Mouse (Mus musculus) cerebral cortex, adult 2 months (tissue): ENCODE results near the gene Erbb4.

Source experiments
- WGBS: fragments of 180-500 bp; shearing (Covaris S2); methylation state at CpG from one replicate; pipeline ENCODE4 v1.1.7; 2018; 5-methylcytosine and 5-hydroxymethylcytosine counted together

The Erbb4 gene

DNA sequence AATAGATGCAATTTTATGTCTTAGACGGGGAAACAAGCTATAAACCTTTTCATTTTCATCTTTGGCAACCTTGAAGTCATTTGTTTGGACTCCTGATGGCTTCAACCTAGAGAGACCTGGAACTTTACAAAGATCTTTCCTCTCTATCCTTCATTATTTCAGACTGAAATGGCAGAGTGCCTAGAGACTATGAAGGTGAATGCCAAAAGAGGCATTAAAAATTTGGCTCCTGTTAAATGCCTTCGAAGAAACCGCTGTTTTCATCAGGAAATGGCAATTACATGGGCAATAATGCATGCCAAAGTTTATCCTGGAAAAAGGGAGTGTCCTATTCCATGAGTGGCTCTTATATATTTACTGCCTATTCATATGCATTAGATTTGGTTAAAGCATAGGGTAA lies 273.2 kb downstream of the Erbb4 start:
- WGBS = 57% methylated on average over 3 of the region's 3 CpGs

DNA sequence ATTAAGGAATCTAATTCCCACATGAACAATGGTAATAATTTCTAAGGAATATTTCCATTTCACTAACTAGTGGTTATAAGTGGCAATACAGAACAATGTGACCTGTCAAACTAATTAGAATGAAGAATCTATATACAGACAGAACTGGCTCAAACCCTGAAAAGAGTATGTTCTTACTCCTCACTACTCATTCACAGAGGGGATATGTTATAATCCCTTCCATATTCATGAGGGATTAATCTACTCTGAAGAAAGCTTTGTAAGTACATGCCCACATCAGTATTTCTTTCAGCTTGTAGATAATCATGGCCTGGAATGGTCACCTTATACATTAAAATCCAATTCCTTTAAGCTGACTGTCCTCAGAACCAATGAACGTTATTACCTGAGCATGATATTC lies 276.3 kb downstream of the Erbb4 start:
- 59% methylated on average over 1 of the region's 1 CpGs for WGBS

DNA sequence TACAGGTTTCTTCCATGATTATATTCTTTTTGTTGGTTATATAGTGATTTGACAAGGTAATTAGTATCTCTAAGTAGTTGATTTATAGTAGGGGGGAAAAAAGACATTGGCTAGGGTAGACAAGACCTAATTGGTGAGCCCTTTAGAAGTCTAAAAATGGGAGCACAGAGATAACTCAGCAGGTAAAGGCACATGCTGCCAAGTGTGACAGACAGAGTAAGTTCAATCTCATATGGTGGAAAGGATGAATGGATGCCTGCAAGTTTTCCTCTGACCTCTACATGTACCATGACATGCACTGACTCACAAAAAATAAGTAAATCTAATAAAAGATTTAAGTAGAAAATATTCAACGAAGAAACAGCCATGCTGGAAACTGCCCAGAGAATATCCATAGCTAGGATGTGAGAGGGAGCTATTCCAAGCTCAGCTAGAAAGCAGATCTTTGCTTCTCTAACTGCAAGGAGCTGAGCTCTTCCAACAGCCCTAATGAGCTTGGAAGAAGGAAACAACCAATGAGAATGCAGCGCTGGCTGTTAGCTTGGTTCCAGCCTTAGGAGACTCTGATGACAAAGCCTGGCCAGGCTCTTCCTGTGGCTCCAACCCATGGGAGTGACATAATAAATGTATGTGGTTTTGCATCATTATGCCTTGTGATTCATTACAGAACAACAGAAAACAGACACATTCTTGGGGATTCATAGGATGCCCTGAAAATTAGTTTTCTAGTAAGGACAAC lies 277.2 kb downstream of the Erbb4 start:
- 47% methylated on average over 2 of the region's 2 CpGs for WGBS

DNA sequence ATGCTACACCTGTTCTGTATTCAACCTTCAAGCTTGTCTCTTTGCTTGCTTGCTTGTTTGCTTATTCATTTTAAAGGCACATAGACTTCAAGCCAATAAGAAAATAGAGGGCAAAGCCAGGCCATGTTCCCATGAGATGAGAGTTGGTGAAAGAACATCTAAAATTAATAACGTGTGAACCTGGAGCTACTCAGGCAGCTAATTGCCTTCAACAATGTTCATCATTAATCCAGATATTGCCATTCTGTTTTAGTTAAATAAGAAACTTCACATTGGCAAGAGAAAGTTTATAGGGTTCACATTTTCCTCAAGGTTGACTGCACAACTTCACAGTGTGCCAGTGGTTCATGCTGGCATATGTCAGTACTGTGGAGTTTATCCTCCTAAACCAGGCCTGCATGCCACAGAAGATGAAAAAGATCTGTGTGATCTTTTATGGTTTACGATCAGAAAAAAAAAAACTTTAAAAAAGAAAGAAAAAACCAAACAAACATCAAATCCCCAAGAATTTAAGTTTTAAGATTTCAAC lies 284.7 kb downstream of the Erbb4 start:
- WGBS = 65% methylated on average over 2 of the region's 2 CpGs

DNA sequence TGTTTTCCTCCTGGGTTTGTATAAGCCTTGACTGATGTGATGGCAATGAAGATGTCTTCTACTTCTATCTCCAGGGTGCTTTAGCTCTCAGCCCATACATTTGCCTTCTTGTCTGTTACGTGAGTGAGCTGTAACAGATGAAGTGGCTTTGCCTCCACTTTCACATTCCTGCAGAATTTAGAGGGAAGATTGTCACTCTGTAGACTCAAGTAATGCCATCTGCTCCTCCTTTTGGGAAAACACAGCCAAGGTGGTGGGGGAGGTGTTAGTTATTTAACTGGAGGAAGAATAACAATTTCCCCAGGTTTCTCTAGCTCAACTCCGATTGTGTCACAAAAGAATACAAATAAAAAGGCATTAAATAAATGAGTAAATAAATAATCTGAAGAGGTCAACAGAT lies 301.1 kb downstream of the Erbb4 start:
- 43% methylated on average over 2 of the region's 2 CpGs for WGBS

DNA sequence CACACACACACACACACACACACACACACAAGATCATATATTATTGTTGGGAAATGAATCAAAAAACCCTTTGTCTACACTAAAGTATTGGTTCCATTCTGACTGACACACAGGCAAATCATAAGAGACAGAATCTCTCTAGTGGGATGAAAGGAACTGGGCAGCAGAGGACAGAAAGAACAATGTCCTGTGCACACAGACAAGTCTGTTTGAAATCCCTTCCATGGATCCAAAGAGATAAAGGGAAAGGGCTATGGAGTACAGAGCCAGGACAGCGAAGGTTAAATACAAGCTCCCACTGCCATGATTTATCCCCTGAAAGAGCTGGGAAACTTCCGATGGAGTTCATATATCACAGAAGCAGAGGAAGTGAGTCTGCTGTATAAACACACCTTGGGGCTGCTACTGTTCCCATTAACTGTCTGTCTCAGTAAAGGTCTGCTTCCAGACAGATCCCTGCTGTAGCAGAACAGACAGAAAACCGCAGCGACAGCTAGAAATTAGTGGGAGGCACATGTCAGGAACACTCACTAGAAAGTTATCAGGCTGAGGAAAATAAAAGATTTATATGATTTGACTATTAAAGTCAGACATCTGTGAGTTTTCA lies 320.3 kb downstream of the Erbb4 start:
- WGBS = 66% methylated on average over 4 of the region's 4 CpGs

DNA sequence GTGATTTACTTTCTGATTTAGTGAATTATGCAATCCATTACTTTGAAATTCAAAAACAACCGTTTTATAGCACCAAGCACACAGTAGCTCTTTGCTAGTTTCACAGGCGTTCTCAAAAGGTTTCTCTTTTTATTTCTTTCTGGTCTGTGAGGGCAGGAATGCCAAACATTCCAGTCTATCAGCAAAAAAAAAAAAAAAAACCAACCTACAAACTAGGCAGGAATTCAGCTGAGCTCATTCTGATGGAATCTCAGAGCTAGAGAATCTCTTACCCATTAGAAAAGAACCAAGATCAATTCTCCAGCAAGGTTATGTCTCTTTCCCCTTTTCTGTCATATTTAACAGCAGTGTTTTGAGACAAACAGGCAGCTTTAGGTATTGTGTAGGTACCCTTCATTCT lies 327.2 kb downstream of the Erbb4 start:
- WGBS = 35% methylated on average over 2 of the region's 2 CpGs

DNA sequence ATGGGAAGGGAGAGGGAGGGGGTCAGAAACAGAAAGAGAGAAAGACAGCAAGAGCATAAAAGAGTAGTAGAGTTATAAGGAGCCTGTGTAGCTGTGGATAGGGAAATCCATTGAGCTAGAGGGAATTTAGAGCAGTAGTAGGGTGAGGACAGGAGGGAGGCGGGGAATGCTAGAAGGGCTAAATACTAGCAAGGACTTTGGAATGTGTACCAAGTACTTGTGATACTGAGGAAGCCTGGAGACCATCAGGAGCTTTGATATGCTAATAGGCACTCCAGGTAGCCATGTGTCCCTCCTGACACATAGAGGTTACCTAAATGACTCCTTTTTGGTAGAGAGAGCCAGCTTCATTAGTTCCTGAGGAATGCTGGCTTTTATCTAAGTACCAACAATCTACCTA lies 327.8 kb downstream of the Erbb4 start:
- WGBS = 97% methylated on average over 1 of the region's 1 CpGs

DNA sequence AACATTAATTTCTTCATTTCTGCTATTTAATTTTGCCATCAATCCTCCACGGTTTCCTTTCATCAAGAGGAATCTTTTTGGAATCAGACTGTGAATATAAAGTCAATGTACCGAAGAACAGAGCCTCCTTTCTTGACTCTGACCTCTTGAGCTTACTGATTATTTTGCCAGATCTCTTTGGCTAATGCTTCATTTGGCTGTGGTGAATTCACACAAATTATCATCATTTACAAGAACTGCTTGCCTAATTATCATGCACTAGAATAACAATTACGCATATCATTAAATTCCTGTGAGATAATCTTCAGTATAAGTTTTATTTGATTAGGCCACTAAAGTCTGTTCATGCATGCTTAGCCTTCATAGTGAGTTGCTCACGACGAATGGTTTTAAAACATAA lies 345.4 kb downstream of the Erbb4 start:
- WGBS = 69% methylated on average over 5 of the region's 5 CpGs

DNA sequence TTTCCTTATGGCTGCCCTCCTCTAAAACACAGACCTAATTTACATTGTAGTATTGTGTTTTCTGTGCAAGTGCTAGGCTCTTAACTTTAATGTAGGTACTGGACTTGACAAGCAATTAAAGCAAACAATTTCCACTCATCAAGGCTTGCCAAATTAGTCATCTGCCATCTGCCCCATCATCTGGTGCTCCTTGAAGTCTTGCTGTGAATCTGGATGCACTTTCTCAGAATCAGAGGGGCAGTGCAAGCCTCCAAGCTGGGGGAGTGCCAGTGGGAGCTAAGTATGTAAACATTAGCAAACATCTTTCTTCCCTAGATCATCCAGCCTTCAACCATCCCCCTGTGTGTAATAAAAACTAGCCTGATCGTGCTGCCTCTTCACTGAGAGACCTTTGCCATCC lies 358.9 kb downstream of the Erbb4 start:
- WGBS = 32% methylated on average over 1 of the region's 1 CpGs

DNA sequence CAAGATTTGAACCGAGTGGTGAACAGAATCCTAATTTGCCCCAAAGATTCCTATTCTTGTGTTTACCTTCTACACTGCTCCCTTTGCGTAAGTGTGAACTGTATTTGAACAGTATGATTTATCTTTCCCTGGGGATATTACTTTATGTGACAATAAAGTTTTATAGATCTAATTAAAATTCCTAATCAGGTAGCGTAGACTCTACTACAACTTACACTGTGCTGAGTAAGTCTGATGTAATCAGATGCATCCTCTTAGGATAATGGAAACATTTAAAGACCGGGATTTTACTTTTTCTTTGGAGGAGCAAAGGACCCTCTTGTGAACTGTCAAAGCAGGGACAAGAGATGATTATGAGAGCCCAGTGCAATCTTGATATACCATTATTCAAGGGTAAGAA lies 433.2 kb downstream of the Erbb4 start:
- WGBS = 89% methylated on average over 4 of the region's 4 CpGs

DNA sequence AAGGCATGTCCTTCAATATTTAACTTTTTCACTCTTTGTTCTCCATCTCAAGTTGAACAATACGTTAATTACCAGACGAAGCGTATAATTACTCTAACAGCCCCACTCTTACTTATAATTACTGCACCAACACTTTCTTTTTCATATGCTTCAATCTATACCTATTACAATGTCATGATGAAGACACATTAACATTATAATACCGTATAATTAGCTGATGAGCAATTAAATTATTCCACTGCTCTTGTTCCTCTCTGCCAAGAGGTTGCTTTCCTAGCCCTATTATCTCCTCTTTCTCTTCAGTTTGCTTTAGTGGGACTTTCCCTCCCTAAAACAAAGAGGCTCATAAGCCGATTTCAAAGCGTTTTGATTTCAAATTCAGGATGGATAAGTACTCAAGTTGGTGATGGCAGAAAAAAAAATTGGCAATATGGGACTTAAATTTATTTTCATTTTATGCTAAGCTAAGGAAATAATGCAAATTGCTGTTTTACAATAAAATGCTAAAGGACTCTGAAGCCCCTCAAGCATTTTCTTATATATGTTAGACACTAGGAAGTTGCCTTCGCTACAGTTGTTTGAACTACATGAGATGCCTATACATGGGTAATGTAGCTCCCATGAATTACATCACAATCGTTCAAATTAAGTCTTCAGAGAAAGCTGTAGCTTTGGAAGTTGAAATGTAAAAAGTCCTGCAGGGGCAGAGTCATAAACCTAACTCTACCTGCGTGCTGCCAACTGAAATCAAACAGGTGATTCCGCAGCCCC lies 440.8 kb downstream of the Erbb4 start:
- 60% methylated on average over 10 of the region's 10 CpGs for WGBS

DNA sequence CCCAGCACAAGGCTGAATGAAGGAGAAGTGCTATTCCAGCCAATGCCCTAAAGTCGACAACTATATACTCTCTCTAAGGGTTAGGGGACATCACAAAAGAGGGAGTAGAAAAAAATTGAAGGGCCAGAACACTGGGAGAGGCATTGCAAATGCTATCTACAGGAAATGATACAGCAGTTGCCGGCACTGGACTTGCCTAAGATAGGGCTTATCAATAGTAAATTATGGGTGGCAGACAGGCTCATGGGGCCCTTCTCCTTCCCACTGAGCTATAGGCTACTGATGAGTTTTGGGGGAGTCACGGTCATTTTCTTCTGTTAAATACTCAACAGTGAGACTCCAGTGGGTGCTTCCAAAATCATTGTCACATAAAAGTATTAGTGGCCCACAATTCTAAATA lies 517.4 kb downstream of the Erbb4 start:
- WGBS = 93% methylated on average over 3 of the region's 3 CpGs

DNA sequence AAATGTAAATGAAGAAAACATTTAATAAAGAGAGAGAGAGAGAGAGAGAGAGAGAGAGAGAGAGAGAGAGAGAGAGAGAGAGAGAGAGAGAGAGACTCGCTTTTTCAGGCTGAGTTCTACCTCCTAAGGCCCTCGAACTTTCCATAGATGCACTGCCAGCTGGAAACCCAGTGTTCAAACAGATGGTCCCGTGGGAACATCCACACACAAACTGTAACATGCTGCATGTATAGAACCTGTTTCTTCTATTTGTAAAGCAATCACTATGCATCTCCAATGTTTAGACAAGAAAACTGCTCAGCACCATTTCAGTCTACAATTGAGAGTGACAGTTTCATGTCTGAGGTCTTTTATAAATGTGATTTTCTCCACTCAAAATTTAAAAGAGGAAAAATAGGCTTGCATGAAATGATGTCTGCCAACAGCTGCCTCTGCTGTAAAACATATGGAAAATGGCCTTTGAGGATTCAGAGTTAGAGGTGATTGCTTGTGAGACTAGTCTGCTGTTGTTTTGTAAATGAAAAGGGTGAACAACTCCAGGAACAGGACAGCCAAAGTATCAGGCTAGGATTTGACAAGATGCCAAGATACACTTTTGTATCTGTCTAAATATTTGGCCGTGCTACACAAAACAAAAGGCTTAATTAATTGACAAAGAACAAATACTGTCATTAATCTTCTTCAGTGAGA lies 533.9 kb downstream of the Erbb4 start:
- 40% methylated on average over 4 of the region's 4 CpGs for WGBS

DNA sequence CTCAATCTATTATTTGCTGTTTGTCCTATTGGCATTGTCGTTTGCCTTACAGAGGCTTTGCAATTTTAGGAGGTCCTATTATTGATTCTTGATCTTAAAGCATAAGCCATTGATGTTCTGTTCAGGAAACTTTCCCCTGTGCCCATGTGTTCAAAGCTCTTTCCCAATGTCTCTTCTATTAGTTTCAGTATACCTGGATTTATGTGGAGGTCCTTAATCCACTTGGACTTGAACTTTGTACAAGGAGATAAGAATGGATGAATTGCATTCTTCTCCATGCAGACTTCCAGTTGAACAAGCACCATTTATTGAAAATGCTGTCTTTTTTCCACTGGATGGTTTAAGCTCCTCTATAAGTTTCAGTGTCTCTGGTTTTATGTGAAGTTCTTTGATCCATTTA lies 536.9 kb downstream of the Erbb4 start:
- WGBS = 83% methylated on average over 1 of the region's 1 CpGs

DNA sequence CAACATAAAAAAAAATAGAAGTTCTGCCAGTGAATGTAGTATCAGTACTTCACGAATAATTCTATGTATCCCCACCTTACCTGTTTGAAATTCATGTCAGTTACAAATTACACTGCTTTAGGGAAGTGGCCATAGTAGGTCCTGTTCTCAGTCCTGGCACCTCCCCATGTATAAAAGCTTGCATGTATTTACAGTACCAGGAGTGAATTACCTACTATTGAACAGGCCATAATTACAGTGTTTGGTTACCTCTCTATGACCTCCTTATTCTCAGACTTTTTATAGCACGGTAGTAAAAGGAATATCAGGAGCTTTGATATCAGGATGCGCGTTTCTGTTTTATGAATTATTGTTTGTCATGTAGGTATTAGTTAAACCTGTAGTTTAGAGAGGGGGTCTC lies 564.9 kb downstream of the Erbb4 start:
- 87% methylated on average over 4 of the region's 4 CpGs for WGBS

DNA sequence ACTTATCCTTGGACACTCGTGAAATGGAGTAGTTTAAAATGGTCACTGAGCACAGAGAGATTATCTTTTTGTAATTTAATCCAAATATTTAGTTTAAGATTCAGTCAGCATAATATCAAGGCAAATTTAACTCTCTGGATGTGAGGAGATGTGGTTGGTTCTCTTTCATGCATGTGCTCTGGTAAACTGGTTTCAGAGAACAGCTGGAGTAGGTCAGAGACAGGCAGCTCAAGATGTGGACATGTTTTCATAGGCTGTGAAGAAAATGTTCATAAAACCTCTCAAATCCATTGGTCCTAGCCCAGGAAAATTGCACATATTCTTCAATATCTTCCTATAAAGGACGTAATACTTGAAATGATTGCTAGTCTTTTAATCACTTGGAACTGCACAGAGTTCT lies 590.0 kb downstream of the Erbb4 start:
- WGBS = 69% methylated on average over 2 of the region's 2 CpGs

DNA sequence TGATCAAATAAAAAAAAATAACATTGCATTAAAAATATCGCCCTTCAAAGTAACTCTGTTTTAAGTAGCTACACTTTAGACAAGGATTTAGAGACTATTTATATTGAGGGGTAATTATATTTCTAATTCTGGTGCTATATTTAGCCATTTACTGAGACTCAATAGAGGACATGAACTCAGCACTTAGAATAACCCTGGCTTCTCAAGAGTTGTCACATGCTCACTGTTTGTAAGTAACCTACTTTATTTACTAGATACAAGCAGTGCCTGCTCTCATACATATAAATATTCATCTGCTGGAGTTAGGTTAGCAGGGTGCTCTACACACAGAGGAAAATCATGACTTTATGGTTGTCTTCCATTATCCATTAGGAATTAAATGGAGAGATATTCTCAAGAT lies 604.0 kb downstream of the Erbb4 start:
- WGBS = 89% methylated on average over 1 of the region's 1 CpGs

DNA sequence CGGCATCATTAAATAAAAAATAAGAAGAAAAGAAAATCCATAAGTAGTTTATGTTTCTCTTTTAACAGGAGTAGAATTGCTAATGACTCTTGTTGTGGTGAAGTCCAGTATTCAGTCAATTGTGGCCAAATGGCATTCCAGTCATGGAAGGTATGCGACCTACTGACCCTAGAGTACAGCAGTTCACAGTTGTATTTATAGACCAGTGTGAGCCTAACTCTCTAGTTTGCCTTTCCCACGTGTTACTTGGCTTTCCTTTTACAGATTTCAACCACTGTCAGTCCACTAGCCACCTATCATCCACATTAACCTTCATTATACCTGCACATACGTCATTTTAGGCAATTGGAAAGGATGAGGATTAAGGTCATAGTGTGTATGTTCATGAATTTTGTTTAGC lies 606.3 kb downstream of the Erbb4 start:
- 74% methylated on average over 4 of the region's 4 CpGs for WGBS

DNA sequence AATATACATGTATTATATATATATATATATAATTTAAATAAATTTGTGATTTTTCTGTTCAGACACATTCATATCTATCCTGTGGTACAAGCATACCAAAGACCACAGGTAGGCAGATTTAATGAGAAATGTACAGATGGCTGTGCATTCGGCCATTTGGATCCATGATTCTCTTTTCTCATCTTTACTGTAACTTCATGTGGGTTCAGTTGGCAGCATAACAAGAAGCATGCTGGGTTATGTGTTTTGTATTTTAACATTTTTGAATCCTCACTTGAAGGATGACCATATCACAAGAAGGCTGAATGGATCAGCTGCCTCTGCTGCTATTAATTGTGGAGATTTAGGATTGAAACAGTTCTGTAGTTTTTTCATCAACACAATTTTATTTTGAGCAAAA lies 656.6 kb downstream of the Erbb4 start:
- 80% methylated on average over 1 of the region's 1 CpGs for WGBS

DNA sequence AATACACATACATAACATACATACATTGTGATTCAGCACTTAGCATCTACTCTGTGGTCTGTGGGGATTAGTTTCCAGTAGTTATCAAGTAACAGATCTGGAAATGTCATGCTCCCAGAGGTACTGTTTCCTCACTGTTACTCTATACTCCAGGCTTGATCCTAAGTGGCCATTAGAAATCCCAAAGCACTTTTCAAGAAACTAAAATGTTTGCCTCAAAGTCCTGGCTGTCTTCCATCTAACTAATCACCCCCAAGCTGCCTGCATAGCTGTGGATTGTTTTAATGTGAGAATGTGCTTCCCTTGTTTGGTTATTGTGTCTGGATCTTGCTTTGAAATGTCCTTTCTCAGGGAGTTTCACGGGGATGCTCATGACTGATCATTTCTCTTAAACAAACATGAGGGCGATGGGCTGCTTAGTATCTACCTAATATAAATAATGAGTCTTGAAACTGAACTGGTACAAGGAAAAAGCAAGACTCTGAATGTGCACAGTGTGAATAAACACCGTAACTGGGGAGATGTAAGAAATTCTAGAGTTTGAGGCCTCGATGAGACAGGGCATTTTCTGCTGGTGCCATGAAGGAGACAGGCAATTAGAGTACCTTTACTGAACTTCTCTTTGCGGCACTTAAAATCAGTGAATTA lies 683.4 kb downstream of the Erbb4 start:
- 66% methylated on average over 5 of the region's 5 CpGs for WGBS

DNA sequence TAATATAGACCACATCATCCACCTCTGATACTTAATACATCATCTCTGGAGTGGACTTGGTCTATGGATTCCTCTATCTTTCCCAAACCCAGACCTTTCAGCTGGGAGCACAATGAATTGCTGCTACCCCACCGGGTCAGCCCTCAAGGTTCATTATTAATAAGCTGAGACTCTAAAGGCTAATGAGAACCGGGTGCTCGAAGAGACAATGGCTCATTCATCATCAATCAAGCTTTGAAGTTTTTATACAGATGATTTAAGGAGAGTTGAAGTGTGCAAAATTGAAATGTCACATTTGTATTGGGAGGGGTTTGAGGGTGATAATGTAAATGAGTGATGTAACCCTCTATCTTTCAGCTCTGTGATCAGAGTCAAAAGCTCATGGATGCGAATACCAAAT lies 706.7 kb downstream of the Erbb4 start:
- 36% methylated on average over 4 of the region's 4 CpGs for WGBS
